Mouse (Mus musculus) hindbrain, embryonic 16.5 days (tissue): Measurements from ENCODE around the gene Kcnk7. TPM values are rescaled to one million over a fixed set of nuclear protein-coding genes. Genes with fewer than 3 reads are reported as not detected.

ENCODE experiments used
- ATAC-seq: fragments of 200-750 bp; cut with Nextera tagmentation; 2 replicates; pipeline ENCODE4 v1.8.0; 2017; ENCODE audit warnings: moderate TSS enrichment, moderate library complexity
- H3K27ac ChIP-seq: fragments of 300-500 bp; sonication (generic); 2 replicates; pipeline ENCODE4 v1.5.1; 2014; ENCODE audit warnings: low read depth, mild to moderate bottlenecking, control low read depth, low read length, moderate library complexity
- H3K27me3 ChIP-seq: fragments of 300-500 bp; sonication (generic); replicated peaks from 2 replicates; pipeline ENCODE4 v1.6.1; 2014; ENCODE audit warnings: low read length; ENCODE audit not compliant: control insufficient read depth, insufficient read depth
- H3K36me3 ChIP-seq: fragments of 300-500 bp; sonication (generic); 2 replicates; pipeline ENCODE4 v1.6.1; 2014; ENCODE audit warnings: mild to moderate bottlenecking, low read length, moderate library complexity, mixed read lengths; ENCODE audit not compliant: control insufficient read depth, insufficient read depth
- H3K4me1 ChIP-seq: fragments of 300-500 bp; sonication (generic); 2 replicates; pipeline ENCODE4 v1.6.1; 2014; ENCODE audit warnings: low read depth, low read length; ENCODE audit not compliant: control insufficient read depth, insufficient read depth
- H3K4me2 ChIP-seq: fragments of 300-500 bp; sonication (generic); 2 replicates; pipeline ENCODE4 v1.6.1; 2014; ENCODE audit warnings: mild to moderate bottlenecking, low read length, control low read depth, moderate library complexity
- H3K4me3 ChIP-seq: fragments of 300-500 bp; sonication (generic); 2 replicates; pipeline ENCODE4 v1.5.1; 2014; ENCODE audit warnings: mild to moderate bottlenecking, low read length, control low read depth, moderate library complexity
- H3K9ac ChIP-seq: fragments of 300-500 bp; sonication (generic); 2 replicates; pipeline ENCODE4 v1.6.1; 2014; ENCODE audit warnings: low read depth, mild to moderate bottlenecking, control low read depth, low read length, moderate library complexity
- H3K9me3 ChIP-seq: fragments of 300-500 bp; sonication (generic); 2 replicates; pipeline ENCODE4 v1.6.1; 2014; ENCODE audit warnings: mild to moderate bottlenecking, low read length, moderate library complexity; ENCODE audit not compliant: control insufficient read depth
- WGBS: fragments of 180-500 bp; shearing (Covaris S2); extraction: QIAGEN DNeasy Blood & Tissue Kit; methylation state at CpG from one replicate; pipeline ENCODE4 v1.1.7; 2014; 5-methylcytosine and 5-hydroxymethylcytosine counted together
- polyA plus RNA-seq: library from polyadenylated mRNA; unstranded; fragments of >200 nt; fragmentation: Nextera tagmentation; extraction: Ambion mirVana; gene quantifications from 2 replicates; pipeline ENCODE4 v1.2.1, GENCODE M21; 2015

Kcnk7 gene
- polyA plus RNA-seq, 1 experiment from 2014 or later, result not detected

DNA sequence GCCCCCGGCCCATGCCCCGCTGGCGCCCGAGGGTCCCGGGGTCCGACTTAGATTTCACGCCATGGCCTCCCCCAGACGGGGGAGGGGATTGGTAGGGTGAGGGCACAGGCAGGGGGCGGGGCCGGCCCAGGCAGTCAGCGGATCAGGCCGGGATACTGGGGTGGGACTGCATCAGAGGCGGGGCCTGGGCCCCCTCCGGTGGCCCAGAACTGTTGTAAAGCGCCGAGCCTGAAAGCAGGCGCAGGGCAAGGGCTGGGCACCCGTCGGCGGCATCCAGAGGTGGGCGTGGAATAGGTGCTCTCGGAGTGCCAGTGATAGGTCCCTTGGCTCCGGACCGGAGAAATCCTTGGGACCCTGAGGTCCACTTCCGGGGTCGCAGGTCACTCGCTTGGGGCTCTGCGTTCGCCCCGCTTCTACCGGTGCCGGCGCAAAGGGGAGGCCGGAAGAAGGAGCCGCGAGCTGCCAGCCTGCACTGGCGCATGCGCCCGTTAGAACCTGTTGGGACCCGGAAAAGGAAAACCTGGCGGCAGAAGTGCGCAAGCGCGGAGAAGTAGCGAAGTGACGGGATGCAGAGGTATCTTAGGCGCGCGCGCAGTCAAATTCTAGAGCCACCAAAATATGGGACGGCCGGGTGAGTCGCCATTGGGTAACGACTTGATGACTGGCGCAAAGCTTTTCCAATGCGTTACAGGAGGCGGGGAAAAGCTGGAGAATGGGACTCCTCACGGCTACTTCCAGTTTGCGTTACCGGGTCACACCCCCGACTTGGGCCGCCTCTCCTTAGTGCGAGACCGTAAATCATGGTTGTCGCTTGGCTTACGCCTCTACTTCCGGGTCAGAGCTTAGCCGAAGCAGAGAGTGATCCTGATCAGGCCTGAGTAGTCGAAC lies 15.7 kb upstream of the Kcnk7 start, which contains the start of the genes Map3k11 and Pcnx3:
Gene Map3k11, plus strand, starts transcription at position 543 of the 888 bp plus-strand sequence.
Gene Pcnx3, minus strand, starts transcription at position 709 of the 888 bp plus-strand sequence.
- under 1% methylated on average over 68 of the region's 69 CpGs for WGBS
- Histone ChIP-seq H3K27me3 (no peaks in the 10 kb centered on the region), H3K9ac (peak within 1 kb of the TSS; percentile 92), H3K4me2 (peak within 1 kb of the TSS; percentile 100), H3K27ac (peak within 1 kb of the TSS; percentile 87), H3K9me3 (no peaks in the 10 kb centered on the region), H3K4me1 (peaks cover 43% of the 10 kb centered on the region), H3K36me3 (peaks cover 23% of the 10 kb centered on the region), H3K4me3 (peak within 1 kb of the TSS; percentile 97)
- ATAC-seq, result peak; percentile 97

DNA sequence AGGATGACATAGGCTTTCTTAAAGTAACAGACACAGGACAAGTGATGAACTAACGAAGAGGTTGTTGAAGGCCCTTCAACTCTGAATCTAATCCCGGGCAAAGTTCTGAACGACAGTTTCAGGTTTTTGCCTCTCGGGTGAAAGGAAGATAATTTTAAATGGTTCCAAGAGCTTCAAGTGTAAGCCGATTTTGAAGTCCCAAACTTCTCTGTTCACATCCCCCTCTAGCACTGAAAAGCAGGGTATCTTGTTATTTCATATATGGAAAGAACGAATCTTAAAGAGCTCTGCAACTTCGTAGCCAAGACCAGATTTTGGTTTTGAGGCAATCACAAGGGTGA lies 15.1 kb upstream of the Kcnk7 start:
- H3K9me3 ChIP-seq, result no peaks in the 10 kb centered on the region
- peak overlapping the region; percentile 83 for H3K9ac ChIP-seq
- peaks cover 43% of the 10 kb centered on the region for H3K4me1 ChIP-seq
- H3K27me3 ChIP-seq, result no peaks in the 10 kb centered on the region
- H3K36me3 ChIP-seq, result peaks cover 19% of the 10 kb centered on the region
- H3K4me2 ChIP-seq, result peak overlapping the region; percentile 100
- no peak for ATAC-seq
- peak overlapping the region; percentile 97 for H3K4me3 ChIP-seq
- WGBS, result 2% methylated on average over 7 of the region's 7 CpGs
- H3K27ac ChIP-seq, result peak overlapping the region; percentile 87

DNA sequence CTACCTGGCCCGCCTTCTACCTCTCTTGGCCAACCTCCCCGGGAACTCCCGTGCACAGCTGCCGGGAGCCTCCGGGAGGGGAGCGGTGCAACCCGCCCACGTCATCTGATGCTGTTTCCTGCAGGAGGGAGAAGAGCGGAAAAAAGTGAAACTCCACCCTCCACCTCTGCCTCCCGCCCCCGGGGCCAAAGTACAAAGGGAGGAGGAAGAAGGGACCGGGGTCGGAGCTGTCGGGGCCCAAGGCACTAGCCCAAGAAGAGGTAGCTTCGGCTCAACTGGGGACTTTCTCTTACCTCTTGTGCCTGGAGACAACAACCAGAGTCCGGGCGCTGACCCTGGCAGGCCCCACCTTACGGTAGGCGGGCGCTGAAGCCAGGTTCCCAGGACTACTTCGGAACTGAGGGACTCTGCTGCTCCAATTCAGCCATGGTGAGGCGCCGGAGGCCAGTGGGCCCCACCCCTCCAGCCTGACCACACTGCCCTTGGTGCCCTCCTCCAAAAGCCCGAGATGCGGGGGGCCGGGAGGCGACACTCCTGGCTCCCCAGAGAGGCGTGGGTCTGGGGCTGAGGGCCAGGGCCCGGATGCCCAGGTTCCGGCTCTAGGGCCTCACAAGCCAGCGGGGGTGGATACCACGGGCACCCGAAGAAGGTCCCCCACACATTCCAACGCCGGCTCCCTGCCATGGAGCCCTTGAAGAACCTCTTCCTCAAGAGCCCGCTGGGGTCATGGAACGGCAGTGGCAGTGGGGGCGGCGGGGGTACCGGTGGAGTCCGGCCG lies 14.4 kb upstream of the Kcnk7 start:
- Histone ChIP-seq H3K27me3 (no peaks in the 10 kb centered on the region), H3K36me3 (peaks cover 12% of the 10 kb centered on the region), H3K9ac (peak overlapping the region; percentile 83), H3K4me2 (peak overlapping the region; percentile 100), H3K4me3 (peak overlapping the region; percentile 97), H3K27ac (peak overlapping the region; percentile 87), H3K4me1 (peaks cover 43% of the 10 kb centered on the region), H3K9me3 (no peaks in the 10 kb centered on the region)
- no peak for ATAC-seq
- 10% methylated on average over 42 of the region's 42 CpGs for WGBS

DNA sequence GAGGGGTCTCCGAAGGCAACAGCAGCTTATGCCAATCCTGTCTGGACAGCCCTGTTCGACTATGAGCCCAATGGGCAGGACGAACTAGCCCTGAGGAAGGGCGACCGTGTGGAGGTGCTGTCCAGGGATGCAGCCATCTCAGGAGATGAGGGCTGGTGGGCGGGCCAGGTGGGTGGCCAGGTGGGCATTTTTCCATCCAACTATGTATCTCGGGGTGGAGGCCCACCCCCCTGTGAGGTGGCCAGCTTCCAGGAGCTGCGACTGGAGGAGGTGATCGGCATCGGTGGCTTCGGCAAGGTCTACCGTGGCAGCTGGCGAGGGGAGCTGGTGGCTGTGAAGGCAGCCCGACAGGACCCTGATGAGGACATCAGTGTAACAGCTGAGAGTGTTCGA lies 13.8 kb upstream of the Kcnk7 start:
- peak overlapping the region; percentile 97 for H3K4me3 ChIP-seq
- peaks cover 43% of the 10 kb centered on the region for H3K4me1 ChIP-seq
- ATAC-seq, result no peak
- peak overlapping the region; percentile 87; the same call in 1 of the 2 replicates for H3K27ac ChIP-seq
- H3K9me3 ChIP-seq, result no peaks in the 10 kb centered on the region
- H3K36me3 ChIP-seq, result peaks cover 8% of the 10 kb centered on the region
- H3K27me3 ChIP-seq, result no peaks in the 10 kb centered on the region
- peak overlapping the region; percentile 83 for H3K9ac ChIP-seq
- WGBS, result 69% methylated on average over 15 of the region's 15 CpGs
- H3K4me2 ChIP-seq, result peak overlapping the region; percentile 100

DNA sequence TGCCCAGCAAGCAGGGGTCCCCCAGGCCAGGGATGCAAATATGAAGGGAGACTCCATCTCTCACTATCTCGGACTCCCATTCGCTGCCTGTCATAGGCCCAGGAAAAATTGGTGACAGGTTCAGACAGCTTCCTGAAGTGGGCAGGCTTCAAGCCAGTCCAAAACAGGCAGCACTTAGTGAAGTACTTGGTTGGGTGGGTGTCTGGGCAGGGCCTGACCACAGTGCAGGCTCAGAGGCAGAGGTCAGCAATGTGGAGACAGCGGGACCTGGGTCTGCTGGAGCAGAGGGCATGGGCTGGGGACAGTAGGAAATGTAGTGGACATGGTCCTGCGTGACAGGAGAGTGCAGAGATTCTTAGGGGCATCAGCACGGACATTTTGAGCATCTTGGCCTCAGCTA lies 12.6 kb upstream of the Kcnk7 start:
- peak overlapping the region; percentile 100 for H3K4me2 ChIP-seq
- H3K27me3 ChIP-seq, result no peaks in the 10 kb centered on the region
- H3K36me3 ChIP-seq, result peaks cover 4% of the 10 kb centered on the region; the same call in 1 of the 2 replicates
- no peak for ATAC-seq
- H3K4me1 ChIP-seq, result peaks cover 45% of the 10 kb centered on the region
- no peaks in the 10 kb centered on the region for H3K9me3 ChIP-seq
- 89% methylated on average over 5 of the region's 5 CpGs for WGBS
- H3K4me3 ChIP-seq, result peak overlapping the region; percentile 97; the same call in 1 of the 2 replicates
- no peak overlapping the region for H3K27ac ChIP-seq
- 0 out of 2 replicates have a peak overlapping the region, but pooled peaks have one; percentile 83 for H3K9ac ChIP-seq

DNA sequence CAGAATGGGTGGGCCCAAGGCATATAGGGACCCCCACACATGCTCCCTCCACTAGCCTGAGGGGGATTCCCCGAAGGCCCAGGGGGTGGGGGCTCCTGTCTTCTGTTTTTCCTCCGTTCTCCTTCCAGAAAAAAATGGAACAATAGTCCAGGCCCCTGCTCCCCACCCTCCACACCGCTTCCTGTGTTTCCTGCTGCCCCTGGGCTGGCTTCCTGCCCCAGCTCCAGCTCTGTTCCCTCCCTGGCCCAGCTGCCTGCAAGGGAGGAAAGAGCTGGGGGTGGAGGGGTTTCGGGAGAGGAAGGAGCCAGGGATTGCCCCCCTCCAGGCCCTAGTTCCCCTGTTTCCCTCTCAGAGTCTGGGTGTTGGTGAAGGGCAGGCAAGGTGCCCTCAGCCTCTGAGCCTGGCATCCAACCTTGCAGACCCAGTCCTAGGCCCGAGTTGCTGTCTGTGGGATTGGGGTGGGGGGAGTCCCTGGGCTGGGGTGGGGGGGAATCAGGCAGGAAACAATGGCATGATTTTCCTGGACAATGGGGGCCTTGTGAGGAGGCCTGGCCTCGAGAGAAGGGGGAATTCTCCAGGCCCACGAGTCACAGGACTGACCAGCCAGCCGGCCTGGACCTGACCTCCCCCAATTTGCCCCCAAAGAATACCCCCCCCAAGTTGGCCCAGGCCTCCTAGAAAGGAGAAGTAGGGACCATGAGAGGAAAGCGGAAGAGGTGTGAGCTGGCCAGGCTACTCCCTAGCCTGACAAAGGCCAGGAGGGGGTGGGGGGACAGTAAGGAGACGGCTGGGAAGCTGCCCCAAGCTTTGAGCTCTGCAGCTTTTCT lies 11.9 kb upstream of the Kcnk7 start:
- Histone ChIP-seq H3K9me3 (no peaks in the 10 kb centered on the region), H3K36me3 (peaks cover 6% of the 10 kb centered on the region; the same call in 1 of the 2 replicates), H3K9ac (peak overlapping the region; percentile 45), H3K4me1 (peaks cover 42% of the 10 kb centered on the region), H3K27me3 (no peaks in the 10 kb centered on the region), H3K27ac (peak overlapping the region; percentile 35; the same call in 1 of the 2 replicates), H3K4me2 (peak overlapping the region; percentile 100), H3K4me3 (peak overlapping the region; percentile 97; the same call in 1 of the 2 replicates)
- no peak for ATAC-seq
- WGBS, result 59% methylated on average over 10 of the region's 10 CpGs

DNA sequence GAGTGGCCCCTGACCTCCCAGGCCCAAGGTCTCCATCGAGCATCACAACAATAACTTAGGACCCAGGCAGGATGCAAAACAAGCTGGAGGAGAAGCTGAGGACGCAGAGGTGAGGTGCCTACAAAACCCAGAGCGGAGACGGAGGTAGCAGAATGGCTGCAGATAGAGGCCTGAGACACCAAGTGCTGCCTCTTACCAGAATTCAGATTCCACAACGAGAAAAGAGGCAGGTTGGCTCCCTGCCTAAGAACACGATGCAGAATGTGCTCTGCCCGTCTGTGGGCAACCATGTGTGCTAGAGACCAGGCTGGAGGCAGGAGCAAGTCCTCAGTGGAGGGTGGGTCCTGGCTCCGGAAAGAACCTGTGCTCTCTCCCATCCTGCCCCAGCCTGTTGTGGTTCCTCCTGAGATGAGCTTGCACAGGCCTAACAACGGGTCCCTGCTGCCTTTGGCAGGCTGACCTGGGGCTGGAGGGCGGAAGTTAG lies 11.2 kb upstream of the Kcnk7 start:
- H3K9ac ChIP-seq, result peak overlapping the region; percentile 45
- H3K4me3 ChIP-seq, result peak overlapping the region; percentile 6; the same call in 1 of the 2 replicates
- peaks cover 12% of the 10 kb centered on the region; the same call in 1 of the 2 replicates for H3K36me3 ChIP-seq
- H3K27ac ChIP-seq, result no peak overlapping the region
- no peaks in the 10 kb centered on the region for H3K27me3 ChIP-seq
- no peak for ATAC-seq
- H3K4me2 ChIP-seq, result peak overlapping the region; percentile 42
- peaks cover 36% of the 10 kb centered on the region for H3K4me1 ChIP-seq
- no peaks in the 10 kb centered on the region for H3K9me3 ChIP-seq
- WGBS, result 79% methylated on average over 10 of the region's 10 CpGs

DNA sequence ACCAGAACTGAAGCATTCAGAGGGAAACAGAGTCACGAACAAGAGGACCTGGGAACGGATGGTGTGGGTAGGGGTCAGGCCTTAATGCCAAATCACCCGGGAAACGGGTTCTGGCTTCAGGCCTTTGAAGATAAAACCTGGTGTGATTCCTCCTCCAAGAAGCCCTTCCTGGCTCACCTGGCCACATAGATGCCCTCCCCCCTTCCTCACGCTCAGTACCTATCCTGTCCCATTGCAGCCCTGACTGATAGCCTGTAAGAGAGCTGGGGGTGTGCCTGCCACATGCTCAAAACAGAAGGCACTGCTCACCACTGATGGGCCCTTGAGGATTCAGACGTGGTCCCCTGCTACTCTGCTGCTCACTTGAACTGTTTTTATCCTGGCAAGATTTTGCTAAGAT lies 10.4 kb upstream of the Kcnk7 start:
- 88% methylated on average over 6 of the region's 6 CpGs for WGBS
- Histone ChIP-seq H3K9ac (no peak overlapping the region), H3K4me3 (no peak overlapping the region), H3K27ac (no peak overlapping the region), H3K9me3 (no peaks in the 10 kb centered on the region), H3K27me3 (no peaks in the 10 kb centered on the region), H3K4me2 (no peak overlapping the region), H3K36me3 (peaks cover 18% of the 10 kb centered on the region), H3K4me1 (peaks cover 35% of the 10 kb centered on the region)
- ATAC-seq, result no peak
